Mouse (Mus musculus) CH12.LX (cell line): Measurements from ENCODE around the gene Ugt2b1. TPM values are rescaled to one million over a fixed set of nuclear protein-coding genes. Genes with fewer than 3 reads are reported as not detected.

Experiments
- DNase-seq: peaks from one replicate; pipeline ENCODE4 v3.0.0-alpha.2; 2013; ENCODE audit errors: extremely low read depth
- H3K27ac ChIP-seq: 2 replicates; pipeline ENCODE4 v1.5.1; 2012; ENCODE audit warnings: low read depth, mild to moderate bottlenecking, control low read depth, moderate library complexity; ENCODE audit not compliant: insufficient read depth
- H3K27me3 ChIP-seq: replicated peaks from 2 replicates; pipeline ENCODE3; 2012; ENCODE audit warnings: inconsistent platforms
- H3K36me3 ChIP-seq, 2 experiments: replicated peaks in 1 of 2; 2 replicates each; pipeline versions ENCODE3 to v1.6.1; 2012; ENCODE audit warnings: inconsistent platforms in 1 of 2, low read length in 1 of 2, mild to moderate bottlenecking in 1 of 2, mixed read lengths in 1 of 2, moderate library complexity in 1 of 2; ENCODE audit not compliant: control insufficient read depth in 1 of 2, insufficient read depth in 1 of 2
- H3K4me1 ChIP-seq, 2 experiments: 2 replicates each; pipeline ENCODE4 v1.6.1; 2012; ENCODE audit warnings: inconsistent platforms in 1 of 2, moderate library complexity in 1 of 2; ENCODE audit not compliant: insufficient read depth in 2 of 2, control insufficient read depth in 1 of 2
- H3K4me2 ChIP-seq: 2 replicates; pipeline ENCODE4 v1.6.1; 2012; ENCODE audit warnings: low read depth, mild to moderate bottlenecking, control low read depth; ENCODE audit not compliant: poor library complexity, insufficient read depth, severe bottlenecking
- H3K4me3 ChIP-seq, 3 experiments: fragments of 150-350 bp in 1 of 3; sonication (generic) in 1 of 3; replicated peaks in 1 of 3; 2 replicates each; pipeline versions ENCODE3 to v1.5.1; 2011 to 2012; ENCODE audit warnings: low read depth in 2 of 3, low read length in 2 of 3, mild to moderate bottlenecking in 2 of 3, moderate library complexity in 2 of 3, control low read depth in 1 of 3, improper control_type of control experiment in 1 of 3, inconsistent platforms in 1 of 3, mixed read lengths in 1 of 3; ENCODE audit not compliant: poor library complexity in 1 of 3
- H3K79me2 ChIP-seq: replicated peaks from 2 replicates; pipeline ENCODE4 v1.6.1; 2012; ENCODE audit warnings: mild to moderate bottlenecking, moderate library complexity; ENCODE audit not compliant: control insufficient read depth, poor library complexity, insufficient read depth, severe bottlenecking; ENCODE audit errors: extremely low read depth
- H3K9ac ChIP-seq: 2 replicates; pipeline ENCODE4 v1.6.1; 2012; ENCODE audit warnings: low read depth, mild to moderate bottlenecking, control low read depth, moderate library complexity; ENCODE audit not compliant: insufficient read depth
- H3K9me3 ChIP-seq: replicated peaks from 2 replicates; pipeline ENCODE3; 2012; ENCODE audit warnings: low read length, inconsistent platforms, mixed read lengths
- CHD1 ChIP-seq: IDR thresholded peaks from 2 replicates; pipeline ENCODE4 v1.6.1; 2012; ENCODE audit warnings: low read depth, low read length, improper control_type of control experiment, inconsistent platforms
- CTCF ChIP-seq, 2 experiments: IDR thresholded peaks in 1 of 2; conservative IDR thresholded peaks in 1 of 2; 2 replicates each; pipeline ENCODE4 v1.5.1; 2011 to 2012; ENCODE audit warnings: low read depth in 2 of 2, low read length in 2 of 2, improper control_type of control experiment in 1 of 2, inconsistent platforms in 1 of 2, mild to moderate bottlenecking in 1 of 2, moderate library complexity in 1 of 2
- E2F4 ChIP-seq: IDR thresholded peaks from 2 replicates; pipeline ENCODE4 v1.6.1; 2011; ENCODE audit warnings: low read depth, low read length, improper control_type of control experiment; ENCODE audit not compliant: insufficient replicate concordance
- ETS1 ChIP-seq: conservative IDR thresholded peaks from 2 replicates; pipeline ENCODE4 v1.6.1; 2012; ENCODE audit warnings: low read depth, mild to moderate bottlenecking, inconsistent platforms, low read length, improper control_type of control experiment, moderate library complexity
- IRF4 ChIP-seq: IDR thresholded peaks from 2 replicates; pipeline ENCODE4 v1.6.1; 2014; ENCODE audit warnings: low read depth, mild to moderate bottlenecking, inconsistent platforms, low read length, improper control_type of control experiment
- MAFK ChIP-seq: IDR thresholded peaks from 2 replicates; pipeline ENCODE4 v1.6.1; 2011; ENCODE audit warnings: low read length, improper control_type of control experiment; ENCODE audit not compliant: insufficient replicate concordance
- MAZ ChIP-seq: IDR thresholded peaks from 2 replicates; pipeline ENCODE4 v1.6.1; 2012; ENCODE audit warnings: low read depth, mild to moderate bottlenecking, inconsistent platforms, low read length, improper control_type of control experiment, moderate library complexity
- MXI1 ChIP-seq: IDR thresholded peaks from 2 replicates; pipeline ENCODE4 v1.6.1; 2011; ENCODE audit warnings: mild to moderate bottlenecking, low read depth, low read length, improper control_type of control experiment
- MYC ChIP-seq: IDR thresholded peaks from 2 replicates; pipeline ENCODE4 v1.6.1; 2011; ENCODE audit warnings: low read depth, mild to moderate bottlenecking, improper control_type of control experiment, low read length
- NRF1 ChIP-seq: IDR thresholded peaks from 2 replicates; pipeline ENCODE4 v1.6.1; 2014; ENCODE audit warnings: low read depth, mild to moderate bottlenecking, inconsistent platforms, low read length, improper control_type of control experiment, moderate library complexity
- POLR2A ChIP-seq: IDR thresholded peaks from 2 replicates; pipeline ENCODE4 v1.6.1; 2011; ENCODE audit warnings: low read depth, mild to moderate bottlenecking, improper control_type of control experiment, low read length
- RAD21 ChIP-seq: IDR thresholded peaks from 2 replicates; pipeline ENCODE4 v1.6.1; 2011; ENCODE audit warnings: low read depth, mild to moderate bottlenecking, low read length, improper control_type of control experiment, moderate library complexity
- RCOR1 ChIP-seq: conservative IDR thresholded peaks from 2 replicates; pipeline ENCODE4 v1.6.1; 2012; ENCODE audit warnings: low read depth, mild to moderate bottlenecking, inconsistent platforms, low read length, improper control_type of control experiment
- SIN3A ChIP-seq: IDR thresholded peaks from 2 replicates; pipeline ENCODE4 v1.6.1; 2012; ENCODE audit warnings: low read length, improper control_type of control experiment, inconsistent platforms
- SMC3 ChIP-seq: IDR thresholded peaks from 2 replicates; pipeline ENCODE4 v1.6.1; 2011; ENCODE audit warnings: low read depth, low read length, improper control_type of control experiment
- USF1 ChIP-seq: IDR thresholded peaks from 2 replicates; pipeline ENCODE4 v1.6.1; 2014; ENCODE audit warnings: low read depth, mild to moderate bottlenecking, inconsistent platforms, low read length, improper control_type of control experiment
- ZC3H11A ChIP-seq: IDR thresholded peaks from 2 replicates; pipeline ENCODE4 v1.6.1; 2012; ENCODE audit warnings: low read depth, mild to moderate bottlenecking, inconsistent platforms, low read length, improper control_type of control experiment
- ZKSCAN1 ChIP-seq: IDR thresholded peaks from 2 replicates; pipeline ENCODE4 v1.6.1; 2012; ENCODE audit warnings: low read depth, inconsistent platforms, low read length, improper control_type of control experiment, borderline replicate concordance
- ZMIZ1 ChIP-seq: IDR thresholded peaks from 2 replicates; pipeline ENCODE4 v1.6.1; 2012; ENCODE audit warnings: low read depth, mild to moderate bottlenecking, inconsistent platforms, low read length, improper control_type of control experiment
- dilution Hi-C: fragments of 300-500 bp; cut with MboI; formaldehyde crosslinking; loops from 2 replicates; pipeline ENCODE4 v1.14.3; 2020; ENCODE audit warnings: low sequenced_read_pairs; ENCODE audit not compliant: extremely low pct_unique_long_range_greater_than_20kb, extremely low pct_ligation_motif_present
- in situ Hi-C: fragments of 300-500 bp; cut with MboI; formaldehyde crosslinking; loops from 3 replicates; pipeline ENCODE4 v1.14.3; 2019; ENCODE audit warnings: low sequenced_read_pairs, low pct_ligation_motif_present, low pct_unique_long_range_greater_than_20kb, mixed read lengths
- polyA plus RNA-seq: library from polyadenylated mRNA; unstranded; fragments of >175 nt; gene quantifications from 2 replicates; pipeline ENCODE4 v1.2.1, GENCODE M21; 2012; ENCODE audit warnings: low read depth; ENCODE audit not compliant: insufficient read length
- total RNA-seq, 2 experiments: library from RNA; depleted of rRNA; stranded (reverse); fragments of 300-350 nt in 1 of 2; fragments of >200 nt in 1 of 2; gene quantifications; 2 replicates each; pipeline ENCODE4 v1.2.3; 2012 to 2014

Gene Ugt2b1
- total and polyA plus RNA-seq, 3 experiments, result not detected

GRCm38 (mm10) chr5:86888420-86888819, 37.9 kb downstream of the Ugt2b1 start:
- Histone ChIP-seq H3K9ac (no peak overlapping the region), H3K9me3 (no peaks in the 10 kb centered on the region), H3K79me2 (no peaks in the 10 kb centered on the region), H3K4me3 (no peak overlapping the region), H3K4me2 (no peak overlapping the region), H3K27ac (no peak overlapping the region), H3K4me1 (peaks cover 0 to 6% of the 10 kb centered on the region in 2 experiments; a peak in 1 of 4 replicates), H3K27me3 (no peaks in the 10 kb centered on the region), H3K36me3 (no peaks in the 10 kb centered on the region)
- dilution Hi-C loops (no loop called here), in situ Hi-C loops (loop anchor here (25.0 kb wide), 1 partner anchor 249 kb away; the partner anchor contains the start of gene Ugt2b5)
- no peak for DNase-seq
- TF ChIP-seq ZC3H11A (no peak), USF1 (no peak), ETS1 (no peak), NRF1 (no peak), POLR2A (no peak), ZKSCAN1 (no peak), CHD1 (no peak)

DNA sequence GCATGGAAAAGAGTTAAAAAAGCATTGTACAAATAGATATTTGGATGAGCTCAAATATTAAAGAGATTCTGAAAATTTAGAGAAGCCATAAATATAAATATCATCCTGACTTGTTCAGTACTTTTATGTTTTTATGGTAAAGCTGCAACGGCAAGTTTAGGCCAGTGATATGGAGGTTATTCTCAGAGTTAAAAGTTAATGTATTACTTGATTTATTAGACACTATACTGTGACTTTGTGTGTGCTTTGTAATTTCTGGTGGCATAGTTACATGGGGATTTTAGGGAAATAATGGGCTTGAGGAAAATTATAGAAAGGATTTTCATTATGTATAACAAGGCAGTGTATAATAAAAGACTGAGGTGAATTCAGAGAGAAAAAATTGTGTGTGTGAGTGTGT, 39.2 kb downstream of the Ugt2b1 start:
- Histone ChIP-seq H3K4me1 (peaks cover 0 to 6% of the 10 kb centered on the region in 2 experiments; a peak in 1 of 4 replicates), H3K79me2 (no peaks in the 10 kb centered on the region), H3K4me2 (no peak overlapping the region), H3K27me3 (no peaks in the 10 kb centered on the region), H3K4me3 (no peak overlapping the region), H3K36me3 (no peaks in the 10 kb centered on the region), H3K27ac (no peak overlapping the region), H3K9ac (no peak overlapping the region), H3K9me3 (no peaks in the 10 kb centered on the region)
- TF ChIP-seq RCOR1 (no peak), ZMIZ1 (no peak), E2F4 (no peak), MXI1 (no peak), USF1 (no peak), MAZ (no peak), IRF4 (no peak), ZKSCAN1 (no peak)
- DNase-seq, result no peak
- in situ Hi-C loops (loop anchor here (25.0 kb wide), 1 partner anchor 250 kb away; the partner anchor contains the start of gene Ugt2b5), dilution Hi-C loops (no loop called here)

DNA sequence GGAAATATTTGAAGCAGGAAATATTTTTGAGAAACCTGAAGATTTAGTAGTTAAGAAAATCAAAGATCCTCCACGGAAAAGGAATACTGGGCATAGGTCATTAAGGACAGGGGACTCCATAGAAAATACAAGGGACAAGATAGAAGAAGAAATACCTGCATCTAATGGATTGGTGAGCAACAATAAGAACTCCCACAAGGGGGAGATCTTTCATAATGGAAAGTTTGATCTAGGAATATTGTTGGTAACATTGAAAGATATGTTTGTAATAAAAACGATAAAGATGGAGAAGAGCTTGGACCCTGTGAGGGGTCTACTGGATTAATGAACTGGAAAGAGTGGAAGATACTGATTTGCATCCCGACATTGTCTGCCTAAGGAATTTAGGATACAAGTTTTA, 39.7 kb downstream of the Ugt2b1 start:
- no peak overlapping the region for H3K27ac ChIP-seq
- in situ Hi-C loops, result loop anchor here (25.0 kb wide), 1 partner anchor 251 kb away; the partner anchor contains the start of gene Ugt2b5

More for the DNA sequence above, 39.7 kb downstream of the Ugt2b1 start:
- Histone ChIP-seq H3K4me1 (peaks cover 0 to 6% of the 10 kb centered on the region in 2 experiments; a peak in 1 of 4 replicates), H3K4me3 (no peak overlapping the region), H3K27me3 (no peaks in the 10 kb centered on the region), H3K79me2 (no peaks in the 10 kb centered on the region), H3K9ac (no peak overlapping the region), H3K36me3 (no peaks in the 10 kb centered on the region), H3K4me2 (no peak overlapping the region), H3K9me3 (no peaks in the 10 kb centered on the region)
- TF ChIP-seq MYC, result no peak
- no peak for TF ChIP-seq E2F4
- TF ChIP-seq CTCF (conservative IDR thresholded peaks at IDR 0.05 in 1 of 2, IDR thresholded peaks at IDR 0.05 in 1 of 2; ENCODE audit: low read depth in 2 of 2, low read length in 2 of 2), result peak in 1 of 2 experiments; percentile 66; a peak in 2 of 4 replicates
- TF ChIP-seq MAFK, result no peak
- peak; percentile 51 for TF ChIP-seq SMC3
- peak; percentile 66 for TF ChIP-seq RAD21
- TF ChIP-seq SIN3A, result no peak
- DNase-seq, result peak; percentile 19
- dilution Hi-C loops, result no loop called here
